Mouse (Mus musculus) skeletal muscle tissue, postnatal 0 days (tissue): ENCODE results near the gene Nek10. TPM values are rescaled to one million over a fixed set of nuclear protein-coding genes. Genes with fewer than 3 reads are reported as not detected.

Experiments used
- polyA plus RNA-seq: library from polyadenylated mRNA; unstranded; fragments of >200 nt; fragmentation: Nextera tagmentation; extraction: Ambion mirVana; gene quantifications from 2 replicates; pipeline ENCODE4 v1.2.1, GENCODE M21; 2015

Nek10 gene
- 0.06 and 0.21 TPM in 2 replicates for polyA plus RNA-seq

DNA sequence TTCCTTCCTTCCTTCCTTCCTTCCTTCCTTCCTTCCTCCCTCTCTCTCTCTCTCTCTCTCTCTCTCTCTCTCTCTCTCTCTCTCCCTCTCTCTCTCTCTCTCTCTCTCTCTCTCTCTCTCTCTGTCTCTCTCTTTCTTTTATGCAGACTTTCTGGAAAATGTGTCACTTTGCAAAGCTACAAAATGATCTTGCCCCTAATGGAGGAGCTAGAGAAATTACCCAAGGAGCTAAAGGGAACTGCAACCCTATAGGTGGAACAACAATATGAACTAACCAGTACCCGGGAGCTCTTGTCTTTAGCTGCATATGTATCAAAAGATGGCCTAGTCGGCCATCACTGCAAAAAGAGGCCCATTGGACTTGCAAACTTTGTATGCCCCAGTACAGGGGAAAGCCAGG lies at the start of gene Nek10:
Nek10 (plus strand) TSS at position 301 of the 400 bp plus-strand sequence.

Other genes with a start within 250 kb of the Nek10 start
- gene Slc4a7, start 101.1 kb upstream of the Nek10 start, polyA plus RNA-seq: 7.0 and 7.5 TPM in 2 replicates